Mouse (Mus musculus) kidney, adult 2 months (tissue): ENCODE results near the gene Phtf2.

Experiments
- CTCF ChIP-seq: fragments of 200-500 bp; conservative IDR thresholded peaks from 2 replicates; pipeline ENCODE4 v1.5.1; 2011; ENCODE audit warnings: low read depth, mild to moderate bottlenecking, control low read depth, low read length, moderate library complexity, mixed read lengths; ENCODE audit not compliant: insufficient read depth, insufficient read length
- POLR2A ChIP-seq: fragments of 200-500 bp; IDR thresholded peaks from one replicate; pipeline ENCODE4 v1.6.1; 2011; ENCODE audit warnings: low read depth, low read length, control low read depth

DNA sequence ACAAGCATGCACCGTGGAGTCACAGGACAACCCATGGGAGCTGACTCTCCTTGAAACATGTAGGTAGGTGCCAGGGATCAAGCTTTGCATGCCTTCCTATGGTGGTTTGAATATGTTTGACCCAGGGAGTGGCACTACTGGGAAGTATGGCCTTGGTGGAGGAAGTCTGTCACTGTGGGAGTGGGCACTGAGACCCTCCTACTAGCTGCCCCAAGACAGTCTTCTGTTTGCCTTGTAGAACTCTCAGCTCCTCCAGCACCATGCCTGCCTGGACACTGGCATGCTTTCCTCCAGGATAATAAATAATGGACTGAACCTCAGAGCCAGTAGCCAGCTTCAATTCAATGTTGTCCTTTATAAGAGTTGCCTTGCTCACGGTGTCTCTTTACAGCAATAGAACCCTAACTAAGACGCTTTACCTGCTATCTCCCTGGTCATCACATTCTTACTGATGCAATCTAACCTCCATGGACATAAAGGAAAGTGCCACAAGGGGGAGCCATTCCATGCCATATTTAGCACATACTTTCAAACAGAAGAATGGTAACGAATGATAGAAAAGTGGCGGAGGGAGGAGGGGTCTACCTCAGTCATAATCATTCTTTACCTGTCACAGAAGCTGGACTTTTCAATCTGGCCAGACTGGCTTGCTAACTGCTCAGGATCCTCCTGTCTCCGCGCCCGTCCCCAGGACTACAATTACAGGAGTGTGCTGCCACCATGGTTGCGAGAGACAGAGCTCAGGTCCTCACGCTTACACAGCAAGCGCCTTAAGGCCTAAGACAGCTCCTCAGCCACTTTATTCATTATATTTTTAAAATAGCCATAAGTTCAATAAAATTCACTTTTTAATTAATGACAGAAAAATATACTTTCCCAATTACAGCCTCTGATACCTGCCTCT is 31.7 kb upstream of the Phtf2 start:
- TF ChIP-seq CTCF (peak; percentile 29), POLR2A (no peak)
